Mouse (Mus musculus) heart, postnatal 0 days (tissue): Measurements from ENCODE around the gene Kpna7.

Experiments used
- CTCF ChIP-seq: IDR thresholded peaks from 2 replicates; pipeline ENCODE4 v1.5.1; 2016; ENCODE audit warnings: antibody characterized with exemption, control low read depth, low read depth
- EP300 ChIP-seq: IDR thresholded peaks from 2 replicates; pipeline ENCODE4 v1.6.1; 2016; ENCODE audit warnings: antibody characterized with exemption, low read depth

GRCm38 (mm10) chr5:145081866-145082613 is 1.8 kb downstream of the Kpna7 start:
- TF ChIP-seq CTCF (no peak), EP300 (no peak)
